Mouse (Mus musculus) heart, adult 2 months (tissue): Measurements from ENCODE around the gene Atxn7l1. TPM values are rescaled to one million over a fixed set of nuclear protein-coding genes. Genes with fewer than 3 reads are reported as not detected.

Source experiments
- DNase-seq, 2 experiments: peaks; one replicate each; pipeline ENCODE4 v3.0.0; 2021
- H3K27ac ChIP-seq: fragments of 200-600 bp; 2 replicates; pipeline ENCODE4 v1.8.1; 2022
- H3K27me3 ChIP-seq: fragments of 200-500 bp; 2 replicates; pipeline ENCODE4 v1.6.1; 2012; ENCODE audit warnings: mild to moderate bottlenecking, low read length, inconsistent platforms, mixed read lengths; ENCODE audit not compliant: control insufficient read depth, insufficient read depth
- H3K36me3 ChIP-seq: fragments of 200-500 bp; 2 replicates; pipeline ENCODE4 v1.6.1; 2012; ENCODE audit warnings: low read length, inconsistent platforms; ENCODE audit not compliant: control insufficient read depth, insufficient read depth
- H3K4me1 ChIP-seq: fragments of 200-500 bp; 2 replicates; pipeline ENCODE4 v1.6.1; 2011; ENCODE audit warnings: low read length; ENCODE audit not compliant: control insufficient read depth, insufficient read depth
- H3K4me3 ChIP-seq: fragments of 200-600 bp; 2 replicates; pipeline ENCODE4 v1.8.1; 2022
- H3K79me2 ChIP-seq: fragments of 200-500 bp; replicated peaks from 2 replicates; pipeline ENCODE4 v1.6.1; 2012; ENCODE audit warnings: mild to moderate bottlenecking, inconsistent platforms, low read length, moderate library complexity, mixed read lengths; ENCODE audit not compliant: control insufficient read depth, insufficient read depth
- H3K9ac ChIP-seq: fragments of 200-500 bp; 2 replicates; pipeline ENCODE4 v1.6.1; 2012; ENCODE audit warnings: low read depth, mild to moderate bottlenecking, control low read depth, inconsistent platforms, low read length, mixed read lengths
- CTCF ChIP-seq: fragments of 200-600 bp; IDR thresholded peaks from 2 replicates; pipeline ENCODE4 v1.8.1; 2022; ENCODE audit warnings: antibody characterized with exemption, mild to moderate bottlenecking, moderate library complexity
- EP300 ChIP-seq: fragments of 200-500 bp; IDR thresholded peaks from 2 replicates; pipeline ENCODE4 v1.6.1; 2011; ENCODE audit warnings: low read depth, low read length, control low read depth; ENCODE audit not compliant: insufficient read depth
- POLR2A ChIP-seq: fragments of 200-500 bp; IDR thresholded peaks from 2 replicates; pipeline ENCODE4 v1.6.1; 2011; ENCODE audit warnings: mild to moderate bottlenecking, low read depth, low read length, control low read depth; ENCODE audit not compliant: insufficient read depth
- WGBS: fragments of 180-500 bp; shearing (Covaris S2); methylation state at CpG from one replicate; pipeline ENCODE4 v1.1.7; 2018; 5-methylcytosine and 5-hydroxymethylcytosine counted together
- intact Hi-C: fragments of 180-260 bp; cut with DNase I; formaldehyde crosslinking; loops from one replicate; pipeline ENCODE4 v1.15.1; 2025
- polyA plus RNA-seq: library from polyadenylated mRNA; depleted of rRNA; stranded (reverse); fragments of >200 nt; gene quantifications from 2 replicates; pipeline ENCODE4 v1.2.3, GENCODE M21; 2012
- total RNA-seq, 2 experiments: library from RNA; stranded (reverse); gene quantifications; 2 replicates each; pipeline ENCODE4 v1.2.3; 2021

The Atxn7l1 gene
- total and polyA plus RNA-seq, 3 experiments: 18.8 to 21.6 (median 19.0) TPM

DNA sequence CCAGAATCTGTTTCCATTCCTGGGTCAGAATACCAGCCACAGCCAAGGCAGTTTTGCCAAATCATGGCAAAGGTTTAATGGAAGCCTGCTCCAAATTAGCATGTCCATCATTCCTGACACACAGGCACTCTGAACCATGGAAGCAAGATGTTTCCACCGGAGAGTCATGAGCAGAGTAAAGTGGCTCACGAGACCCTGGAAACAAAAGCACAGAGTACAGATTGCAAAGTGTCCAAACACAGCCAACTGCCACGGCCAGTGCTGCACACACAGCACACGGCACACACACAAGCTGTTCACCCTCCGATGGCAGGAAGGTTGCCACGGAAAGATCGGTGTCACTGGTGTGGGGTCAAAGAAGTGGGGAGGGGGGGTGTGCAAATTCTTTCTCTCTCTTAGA, 18.8 kb upstream of the Atxn7l1 start:
- no peaks in the 10 kb centered on the region for H3K27me3 ChIP-seq
- no peaks in the 10 kb centered on the region for H3K79me2 ChIP-seq
- no peak overlapping the region for H3K9ac ChIP-seq
- peaks cover 2% of the 10 kb centered on the region for H3K4me1 ChIP-seq
- no peak for TF ChIP-seq POLR2A
- TF ChIP-seq CTCF: no peak
- no peak for TF ChIP-seq EP300
- WGBS: 68% methylated on average over 7 of the region's 7 CpGs
- H3K27ac ChIP-seq: no peak overlapping the region
- H3K4me3 ChIP-seq: no peak overlapping the region
- intact Hi-C loops: no loop called here
- H3K36me3 ChIP-seq: no peaks in the 10 kb centered on the region
- no peak for DNase-seq

DNA sequence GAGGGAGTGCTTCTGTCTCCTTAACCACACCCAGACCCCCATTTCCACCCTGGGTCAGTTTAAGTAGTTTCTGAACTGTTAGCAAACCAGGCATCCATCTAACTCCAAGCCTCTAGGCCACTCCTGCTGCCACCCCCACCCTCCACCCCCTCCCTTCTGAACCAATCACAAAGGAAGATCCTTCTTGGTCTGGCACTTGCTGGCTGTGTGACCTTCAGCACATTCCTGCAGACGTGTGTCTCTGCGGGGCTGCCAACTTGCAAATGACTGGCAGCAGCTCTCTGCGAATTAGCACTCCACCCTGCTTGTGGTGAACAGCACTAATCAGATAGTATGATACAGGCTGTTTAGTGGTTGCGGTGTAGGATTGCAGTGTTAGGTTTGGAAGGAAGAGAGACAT, 18.1 kb upstream of the Atxn7l1 start:
- intact Hi-C loops: no loop called here
- 21% methylated on average over 4 of the region's 4 CpGs for WGBS
- Histone ChIP-seq H3K4me1 (peaks cover 2% of the 10 kb centered on the region), H3K36me3 (no peaks in the 10 kb centered on the region), H3K9ac (no peak overlapping the region), H3K27me3 (no peaks in the 10 kb centered on the region), H3K79me2 (no peaks in the 10 kb centered on the region), H3K27ac (no peak overlapping the region), H3K4me3 (no peak overlapping the region)
- no peak for TF ChIP-seq CTCF
- TF ChIP-seq POLR2A: no peak
- TF ChIP-seq EP300: no peak
- peak in 1 of 2 experiments; percentile 43 for DNase-seq

DNA sequence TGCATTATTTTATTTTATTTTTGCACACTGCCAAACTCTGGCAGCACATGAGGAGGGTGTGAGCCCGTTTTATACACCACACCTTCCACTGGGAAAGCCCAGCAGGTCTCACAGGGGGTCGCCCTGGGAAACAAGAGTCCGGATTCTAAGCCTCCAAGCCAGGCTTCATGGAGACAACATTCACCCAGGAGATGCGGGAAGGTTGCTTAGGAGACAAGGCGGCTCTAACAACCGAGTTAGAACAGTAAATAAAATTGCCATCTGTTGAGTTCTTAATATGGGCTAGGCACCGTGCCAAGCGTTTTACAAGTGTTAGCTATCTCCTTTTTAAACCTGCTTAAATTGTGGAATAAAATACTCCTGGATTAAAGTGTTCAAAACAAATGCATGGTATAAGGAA, 17.1 kb upstream of the Atxn7l1 start:
- Histone ChIP-seq H3K9ac (no peak overlapping the region), H3K27ac (no peak overlapping the region), H3K27me3 (no peaks in the 10 kb centered on the region), H3K4me3 (no peak overlapping the region), H3K36me3 (no peaks in the 10 kb centered on the region), H3K4me1 (peaks cover 2% of the 10 kb centered on the region), H3K79me2 (no peaks in the 10 kb centered on the region)
- TF ChIP-seq POLR2A (no peak), CTCF (no peak), EP300 (no peak)
- no peak for DNase-seq
- intact Hi-C loops: no loop called here
- WGBS: 70% methylated on average over 8 of the region's 8 CpGs

DNA sequence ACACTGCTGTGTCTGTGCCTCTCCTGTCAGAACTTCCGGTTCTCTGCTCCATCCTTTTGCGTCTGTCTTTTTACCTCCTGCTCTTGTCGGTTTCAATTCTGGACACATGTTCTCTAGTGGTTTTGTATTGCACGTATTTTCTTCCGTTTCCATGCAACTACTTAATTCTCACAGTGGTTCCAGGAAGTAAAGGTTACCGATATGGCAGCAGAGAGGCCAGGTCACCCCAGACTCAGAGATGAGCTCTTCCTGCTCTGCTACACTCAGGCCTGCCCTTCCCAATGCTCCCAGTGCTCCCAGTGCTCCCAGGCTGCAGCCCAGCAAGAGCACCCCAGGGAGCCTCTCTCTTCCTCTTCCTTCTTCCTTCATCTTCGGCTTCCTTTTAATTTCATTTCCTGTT, 15.7 kb upstream of the Atxn7l1 start:
- H3K9ac ChIP-seq: no peak overlapping the region
- H3K4me1 ChIP-seq: peaks cover 2% of the 10 kb centered on the region
- no peak overlapping the region for H3K27ac ChIP-seq
- DNase-seq: no peak
- H3K4me3 ChIP-seq: no peak overlapping the region
- no peaks in the 10 kb centered on the region for H3K79me2 ChIP-seq
- 36% methylated on average over 7 of the region's 7 CpGs for WGBS
- intact Hi-C loops: no loop called here
- no peaks in the 10 kb centered on the region for H3K36me3 ChIP-seq
- no peaks in the 10 kb centered on the region for H3K27me3 ChIP-seq
- TF ChIP-seq CTCF (no peak), POLR2A (no peak), EP300 (no peak)

DNA sequence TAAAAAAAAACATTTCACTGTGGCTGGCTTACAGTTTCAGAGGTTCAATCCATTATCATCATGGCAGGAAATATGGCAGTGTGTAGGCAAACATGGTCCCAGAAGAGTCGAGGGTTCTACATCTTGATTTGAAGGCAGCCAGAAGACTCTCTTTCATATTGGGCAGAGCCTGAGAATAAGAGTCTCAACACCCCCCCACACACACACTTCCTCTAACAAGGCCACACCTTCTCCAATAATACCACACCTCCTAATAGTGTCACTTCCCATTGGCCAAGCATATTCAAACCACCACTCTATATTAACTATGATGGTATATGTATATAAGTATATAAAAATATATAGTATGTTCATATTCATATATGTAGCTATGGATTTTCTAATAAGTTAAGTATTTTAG, 9.6 kb upstream of the Atxn7l1 start:
- Histone ChIP-seq H3K4me3 (no peak overlapping the region), H3K27me3 (no peaks in the 10 kb centered on the region), H3K27ac (no peak overlapping the region), H3K79me2 (no peaks in the 10 kb centered on the region), H3K4me1 (0 out of 2 replicates have a peak, but pooled peaks cover 1% of the 10 kb centered on the region), H3K36me3 (peaks cover 2% of the 10 kb centered on the region; the same call in 1 of the 2 replicates), H3K9ac (no peak overlapping the region)
- DNase-seq: no peak
- TF ChIP-seq EP300 (no peak), CTCF (no peak), POLR2A (no peak)
- intact Hi-C loops: no loop called here
- WGBS: 34% methylated on average over 1 of the region's 1 CpGs

DNA sequence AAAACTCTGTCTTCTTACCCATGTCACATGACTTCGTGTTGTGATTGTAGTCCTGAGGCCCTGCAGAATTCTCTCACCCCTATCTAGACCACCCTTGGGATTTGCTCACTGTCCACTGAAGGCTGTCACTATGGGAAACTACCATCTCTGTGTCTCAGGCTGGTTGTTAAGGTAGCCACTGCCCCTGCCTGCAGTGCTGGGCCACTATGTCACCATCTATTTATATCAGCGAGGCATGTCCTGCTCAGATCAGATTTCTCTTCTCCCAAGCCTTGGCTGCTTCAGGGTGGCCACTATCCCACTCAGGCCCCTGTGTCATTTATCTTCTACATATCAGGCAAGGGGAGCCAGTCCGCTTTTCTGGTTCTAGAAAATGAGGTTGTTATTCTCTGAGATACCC, 8.4 kb upstream of the Atxn7l1 start:
- DNase-seq: peak in 1 of 2 experiments; percentile 39
- H3K4me3 ChIP-seq: no peak overlapping the region
- TF ChIP-seq CTCF: no peak
- TF ChIP-seq EP300: no peak
- no peak for TF ChIP-seq POLR2A
- no peaks in the 10 kb centered on the region for H3K79me2 ChIP-seq
- intact Hi-C loops: no loop called here
- no peak overlapping the region for H3K9ac ChIP-seq
- peaks cover 2% of the 10 kb centered on the region; the same call in 1 of the 2 replicates for H3K36me3 ChIP-seq
- WGBS: 62% methylated on average over 3 of the region's 3 CpGs
- no peak overlapping the region; the same call in 1 of the 2 replicates for H3K27ac ChIP-seq
- H3K27me3 ChIP-seq: no peaks in the 10 kb centered on the region
- H3K4me1 ChIP-seq: 0 out of 2 replicates have a peak, but pooled peaks cover 1% of the 10 kb centered on the region
